Mouse (Mus musculus): ENCODE measurements around the gene Nipa1. TPM values are rescaled to one million over a fixed set of nuclear protein-coding genes. Genes with fewer than 3 reads are reported as not detected.

Gene Nipa1
- polyA plus RNA-seq (2014; fragmentation: Nextera tagmentation; extraction: Ambion mirVana) = 7.3 and 9.6 TPM in 2 replicates

DNA sequence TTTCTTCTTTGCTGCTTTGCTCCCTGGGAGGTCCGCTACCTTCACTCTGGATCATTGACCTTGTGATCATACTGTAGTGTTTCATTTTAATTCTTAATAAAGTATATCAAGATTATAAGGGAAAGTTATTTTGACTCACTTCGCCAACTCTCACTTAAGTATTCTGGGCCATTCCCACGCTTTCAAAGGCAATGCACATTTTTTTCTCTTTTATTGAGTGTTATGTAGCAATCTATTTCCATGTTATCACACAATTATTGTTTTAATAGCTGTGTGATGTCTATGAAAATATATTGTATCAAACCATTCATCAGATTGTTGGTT is at the start of gene Nipa1:
TSS of gene Nipa1 (minus strand) at position 25 of the 324 bp plus-strand sequence.
- no peaks in the 10 kb centered on the region for H3K36me3 ChIP-seq (ENCODE audit: control insufficient read depth, insufficient read depth, low read length)
- WGBS = 39% methylated on average over 3 of the region's 3 CpGs
- no peaks in the 10 kb centered on the region for H3K9me3 ChIP-seq (ENCODE audit: control insufficient read depth, low read length)
- DNase-seq (ENCODE audit: low spot score) = no peak
- no peak within 1 kb of the TSS for H3K27ac ChIP-seq (ENCODE audit: low read depth, low read length)
- H3K4me1 ChIP-seq (replicated peaks; ENCODE audit: control insufficient read depth, insufficient read depth, low read length) = no peaks in the 10 kb centered on the region
- ATAC-seq (replicated peaks; ENCODE audit: low FRiP score) = no peak
- H3K4me2 ChIP-seq (ENCODE audit: low read depth, low read length, severe bottlenecking) = peak within 1 kb of the TSS; percentile 70
- peak within 1 kb of the TSS; percentile 70 for H3K4me3 ChIP-seq (ENCODE audit: low read depth, low read length)
- no peaks in the 10 kb centered on the region for H3K27me3 ChIP-seq (ENCODE audit: control insufficient read depth, insufficient read depth, low read length)
- H3K9ac ChIP-seq (ENCODE audit: low read length) = peak within 1 kb of the TSS; percentile 81

DNA sequence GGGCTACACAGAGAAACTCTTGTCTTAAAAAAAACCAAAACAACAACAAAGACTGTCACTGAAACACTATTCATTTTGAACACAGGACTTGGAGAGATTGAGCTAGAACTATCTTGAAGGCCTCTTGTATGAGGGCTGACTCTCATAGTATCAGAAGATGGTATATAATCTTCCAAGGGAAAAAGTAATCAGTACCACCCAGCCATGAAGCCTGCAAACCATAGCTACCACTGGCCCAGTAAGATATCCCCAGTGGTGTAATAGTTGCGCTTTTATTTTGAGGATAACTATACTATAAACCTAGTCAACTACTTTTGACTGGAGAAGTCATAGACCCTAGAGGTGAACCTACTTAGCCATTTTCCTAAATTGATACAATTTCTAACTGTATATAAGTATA is 46.9 kb upstream of the Nipa1 start:
- DNase-seq (ENCODE audit: low spot score) (no peak), ATAC-seq (replicated peaks; ENCODE audit: low FRiP score) (no peak)
- Histone ChIP-seq H3K9ac (ENCODE audit: low read length) (no peak overlapping the region), H3K36me3 (ENCODE audit: control insufficient read depth, insufficient read depth, low read length) (no peaks in the 10 kb centered on the region), H3K27ac (ENCODE audit: low read depth, low read length) (no peak overlapping the region), H3K4me2 (ENCODE audit: low read depth, low read length, severe bottlenecking) (no peak overlapping the region), H3K9me3 (ENCODE audit: control insufficient read depth, low read length) (no peaks in the 10 kb centered on the region), H3K4me1 (replicated peaks; ENCODE audit: control insufficient read depth, insufficient read depth, low read length) (no peaks in the 10 kb centered on the region), H3K4me3 (ENCODE audit: low read depth, low read length) (no peak overlapping the region), H3K27me3 (ENCODE audit: control insufficient read depth, insufficient read depth, low read length) (no peaks in the 10 kb centered on the region)
- WGBS = 98% methylated on average over 1 of the region's 1 CpGs

DNA sequence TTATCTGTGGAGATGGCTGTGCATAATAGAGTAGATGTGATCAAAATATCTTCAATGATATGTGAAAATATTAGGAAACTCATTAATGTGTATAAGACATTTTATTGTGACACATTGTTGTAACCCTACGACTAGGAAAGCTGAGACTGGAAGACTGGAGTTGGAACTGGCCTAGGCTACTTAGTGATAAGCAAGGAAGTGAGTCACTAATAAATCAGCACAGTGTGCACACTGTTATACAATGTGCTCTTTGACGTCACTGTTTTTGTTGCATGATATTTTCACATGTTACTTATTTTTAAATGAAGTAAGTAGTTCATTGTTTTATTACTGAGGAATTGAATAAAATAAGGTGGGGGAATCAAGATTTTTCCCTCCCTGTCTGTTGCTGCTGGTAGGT is 46.4 kb upstream of the Nipa1 start:
- H3K36me3 ChIP-seq (ENCODE audit: control insufficient read depth, insufficient read depth, low read length) = no peaks in the 10 kb centered on the region
- H3K27ac ChIP-seq (ENCODE audit: low read depth, low read length) = no peak overlapping the region
- no peaks in the 10 kb centered on the region for H3K9me3 ChIP-seq (ENCODE audit: control insufficient read depth, low read length)
- ATAC-seq (replicated peaks; ENCODE audit: low FRiP score) (no peak), DNase-seq (ENCODE audit: low spot score) (no peak)
- no peaks in the 10 kb centered on the region for H3K27me3 ChIP-seq (ENCODE audit: control insufficient read depth, insufficient read depth, low read length)
- no peaks in the 10 kb centered on the region for H3K4me1 ChIP-seq (replicated peaks; ENCODE audit: control insufficient read depth, insufficient read depth, low read length)
- H3K9ac ChIP-seq (ENCODE audit: low read length) = no peak overlapping the region
- no peak overlapping the region for H3K4me2 ChIP-seq (ENCODE audit: low read depth, low read length, severe bottlenecking)
- WGBS = 88% methylated on average over 2 of the region's 2 CpGs
- no peak overlapping the region for H3K4me3 ChIP-seq (ENCODE audit: low read depth, low read length)

DNA sequence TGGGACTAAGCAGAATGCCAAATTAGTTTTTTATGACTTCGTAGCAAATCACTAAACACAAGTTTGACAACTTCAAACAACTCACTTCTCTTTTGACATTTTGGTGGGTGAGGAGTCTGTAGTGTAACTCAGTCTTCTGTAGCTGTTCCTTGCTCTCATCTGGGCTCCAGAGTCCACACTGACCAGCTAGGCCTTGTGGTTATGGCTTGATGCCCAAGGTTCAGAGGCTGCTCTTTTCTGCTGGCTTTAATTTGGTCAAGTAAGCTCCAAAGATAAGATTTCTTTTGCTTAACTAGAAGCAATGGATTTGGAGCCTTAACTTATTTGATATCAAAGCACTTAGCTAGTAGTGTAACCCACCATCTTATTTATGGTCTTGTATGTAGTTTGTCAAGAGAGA is 45.1 kb upstream of the Nipa1 start:
- WGBS = 82% methylated on average over 1 of the region's 1 CpGs
- Histone ChIP-seq H3K27ac (ENCODE audit: low read depth, low read length) (no peak overlapping the region), H3K9ac (ENCODE audit: low read length) (no peak overlapping the region), H3K27me3 (ENCODE audit: control insufficient read depth, insufficient read depth, low read length) (no peaks in the 10 kb centered on the region), H3K9me3 (ENCODE audit: control insufficient read depth, low read length) (no peaks in the 10 kb centered on the region), H3K4me2 (ENCODE audit: low read depth, low read length, severe bottlenecking) (no peak overlapping the region), H3K4me1 (replicated peaks; ENCODE audit: control insufficient read depth, insufficient read depth, low read length) (no peaks in the 10 kb centered on the region), H3K36me3 (ENCODE audit: control insufficient read depth, insufficient read depth, low read length) (no peaks in the 10 kb centered on the region), H3K4me3 (ENCODE audit: low read depth, low read length) (no peak overlapping the region)
- ATAC-seq (replicated peaks; ENCODE audit: low FRiP score) (no peak), DNase-seq (ENCODE audit: low spot score) (no peak)

DNA sequence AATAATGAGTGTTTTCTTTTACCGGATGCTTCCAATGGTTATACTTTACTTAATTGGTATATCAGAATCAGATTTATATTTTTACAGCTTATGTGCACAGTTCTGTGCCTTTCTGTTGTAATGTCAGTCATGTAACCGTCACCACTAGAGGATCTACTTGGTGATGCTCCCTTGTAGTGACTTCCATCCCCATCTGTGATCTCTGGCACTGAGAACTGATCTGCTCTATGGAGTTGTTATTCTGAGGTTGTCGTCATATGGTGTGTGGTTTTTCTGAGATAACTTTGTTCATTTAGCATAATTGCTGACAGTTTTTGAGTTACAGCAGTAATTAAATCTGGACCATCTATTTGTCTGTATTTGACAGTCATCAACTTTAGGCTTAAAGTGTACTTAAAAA is 35.6 kb upstream of the Nipa1 start:
- 90% methylated on average over 3 of the region's 3 CpGs for WGBS
- Histone ChIP-seq H3K27ac (ENCODE audit: low read depth, low read length) (no peak overlapping the region), H3K4me3 (ENCODE audit: low read depth, low read length) (no peak overlapping the region), H3K9ac (ENCODE audit: low read length) (no peak overlapping the region), H3K36me3 (ENCODE audit: control insufficient read depth, insufficient read depth, low read length) (no peaks in the 10 kb centered on the region; the same call in 1 of the 2 replicates), H3K9me3 (ENCODE audit: control insufficient read depth, low read length) (no peaks in the 10 kb centered on the region), H3K27me3 (ENCODE audit: control insufficient read depth, insufficient read depth, low read length) (no peaks in the 10 kb centered on the region), H3K4me2 (ENCODE audit: low read depth, low read length, severe bottlenecking) (no peak overlapping the region), H3K4me1 (replicated peaks; ENCODE audit: control insufficient read depth, insufficient read depth, low read length) (no peaks in the 10 kb centered on the region; the same call in 1 of the 2 replicates)
- ATAC-seq (replicated peaks; ENCODE audit: low FRiP score) (no peak), DNase-seq (ENCODE audit: low spot score) (no peak)

DNA sequence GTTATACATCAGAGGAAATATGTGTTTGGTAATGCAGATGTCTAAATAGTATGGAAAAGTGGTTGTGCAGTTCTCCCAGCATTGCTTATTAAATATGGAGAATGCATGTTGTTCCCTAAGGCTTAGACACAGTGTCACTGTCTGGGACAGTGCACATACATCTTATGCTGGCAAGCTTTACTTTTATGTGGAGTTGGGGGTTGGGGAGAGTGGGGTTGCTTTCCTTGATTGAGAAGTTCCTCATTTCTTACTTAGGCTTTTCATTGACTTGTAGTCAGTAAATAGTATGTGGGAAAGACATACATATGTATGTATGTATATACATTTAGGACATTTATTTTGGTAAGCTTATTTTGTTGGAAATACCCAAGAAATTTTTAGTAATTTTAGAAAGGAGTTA is 33.2 kb upstream of the Nipa1 start:
- Histone ChIP-seq H3K36me3 (ENCODE audit: control insufficient read depth, insufficient read depth, low read length) (no peaks in the 10 kb centered on the region; the same call in 1 of the 2 replicates), H3K27me3 (ENCODE audit: control insufficient read depth, insufficient read depth, low read length) (no peaks in the 10 kb centered on the region), H3K27ac (ENCODE audit: low read depth, low read length) (no peak overlapping the region), H3K4me1 (replicated peaks; ENCODE audit: control insufficient read depth, insufficient read depth, low read length) (no peaks in the 10 kb centered on the region; the same call in 1 of the 2 replicates), H3K4me3 (ENCODE audit: low read depth, low read length) (no peak overlapping the region), H3K9ac (ENCODE audit: low read length) (no peak overlapping the region), H3K4me2 (ENCODE audit: low read depth, low read length, severe bottlenecking) (no peak overlapping the region), H3K9me3 (ENCODE audit: control insufficient read depth, low read length) (no peaks in the 10 kb centered on the region)
- DNase-seq (ENCODE audit: low spot score) (no peak), ATAC-seq (replicated peaks; ENCODE audit: low FRiP score) (no peak)

DNA sequence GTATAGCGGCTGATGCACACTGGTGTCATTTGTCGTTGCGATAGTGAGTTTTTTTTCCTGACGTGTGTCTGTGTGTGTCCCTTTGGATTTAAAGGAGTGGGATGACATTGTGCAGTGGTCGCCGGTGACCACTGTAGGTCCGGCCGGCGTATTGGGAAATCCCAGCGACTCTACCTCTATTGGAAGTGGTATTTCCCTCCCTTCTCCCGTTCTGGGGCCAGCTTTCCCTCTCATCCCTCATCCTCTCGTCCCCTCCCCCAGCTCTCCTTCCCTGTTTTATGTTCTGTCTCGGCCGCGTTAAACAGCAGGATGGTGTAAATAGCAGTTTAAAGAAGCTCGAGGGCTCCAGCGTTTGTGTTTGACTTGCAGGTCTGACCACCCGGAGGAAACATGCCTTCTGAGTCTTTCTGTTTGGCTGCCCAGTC is 30.7 kb upstream of the Nipa1 start:
- Histone ChIP-seq H3K4me2 (ENCODE audit: low read depth, low read length, severe bottlenecking) (peak overlapping the region; percentile 70), H3K36me3 (ENCODE audit: control insufficient read depth, insufficient read depth, low read length) (no peaks in the 10 kb centered on the region), H3K4me3 (ENCODE audit: low read depth, low read length) (peak overlapping the region; percentile 75), H3K9me3 (ENCODE audit: control insufficient read depth, low read length) (no peaks in the 10 kb centered on the region), H3K27ac (ENCODE audit: low read depth, low read length) (peak overlapping the region; percentile 80), H3K4me1 (replicated peaks; ENCODE audit: control insufficient read depth, insufficient read depth, low read length) (no peaks in the 10 kb centered on the region; the same call in 1 of the 2 replicates), H3K27me3 (ENCODE audit: control insufficient read depth, insufficient read depth, low read length) (no peaks in the 10 kb centered on the region), H3K9ac (ENCODE audit: low read length) (peak overlapping the region; percentile 82)
- DNase-seq (ENCODE audit: low spot score) (no peak), ATAC-seq (replicated peaks; ENCODE audit: low FRiP score) (peak; percentile 44)
- under 1% methylated on average over 18 of the region's 18 CpGs for WGBS

DNA sequence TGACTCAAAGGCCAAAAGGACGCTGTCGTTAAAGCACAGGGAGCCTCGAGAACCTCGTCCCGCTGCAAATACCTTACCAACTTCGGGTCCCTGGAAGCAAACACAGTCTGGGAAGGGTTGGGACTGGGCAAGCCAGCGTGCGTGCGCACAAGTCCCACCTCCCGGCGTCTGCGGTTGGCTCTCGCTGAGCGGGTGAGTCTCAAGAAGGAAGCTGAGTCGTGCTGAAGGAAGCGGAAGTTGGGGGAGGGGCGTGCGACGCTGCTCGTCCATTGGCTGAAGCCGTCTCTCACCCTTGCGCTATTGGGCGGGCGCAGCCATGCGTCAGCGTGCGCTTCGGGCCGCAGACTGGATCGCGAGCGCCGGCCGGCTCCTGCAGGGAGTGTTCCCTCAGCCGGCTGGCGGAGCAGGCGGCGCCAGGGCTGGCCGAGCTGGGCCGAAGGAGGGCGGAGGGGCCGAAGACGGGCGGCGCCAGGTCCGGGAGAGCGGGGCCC is 30.1 kb upstream of the Nipa1 start, which contains the start of gene Herc2:
TSS of gene Herc2 (plus strand) at position 366 of the 491 bp plus-strand sequence.
- peak within 1 kb of the TSS; percentile 82 for H3K9ac ChIP-seq (ENCODE audit: low read length)
- H3K27ac ChIP-seq (ENCODE audit: low read depth, low read length) = peak within 1 kb of the TSS; percentile 80
- H3K4me1 ChIP-seq (replicated peaks; ENCODE audit: control insufficient read depth, insufficient read depth, low read length) = no peaks in the 10 kb centered on the region; the same call in 1 of the 2 replicates
- H3K4me3 ChIP-seq (ENCODE audit: low read depth, low read length) = peak within 1 kb of the TSS; percentile 75
- H3K27me3 ChIP-seq (ENCODE audit: control insufficient read depth, insufficient read depth, low read length) = no peaks in the 10 kb centered on the region
- WGBS = under 1% methylated on average over 47 of the region's 47 CpGs
- ATAC-seq (replicated peaks; ENCODE audit: low FRiP score) (peak; percentile 100), DNase-seq (ENCODE audit: low spot score) (peak; percentile 99)
- H3K36me3 ChIP-seq (ENCODE audit: control insufficient read depth, insufficient read depth, low read length) = no peaks in the 10 kb centered on the region
- peak within 1 kb of the TSS; percentile 70 for H3K4me2 ChIP-seq (ENCODE audit: low read depth, low read length, severe bottlenecking)
- no peaks in the 10 kb centered on the region for H3K9me3 ChIP-seq (ENCODE audit: control insufficient read depth, low read length)

DNA sequence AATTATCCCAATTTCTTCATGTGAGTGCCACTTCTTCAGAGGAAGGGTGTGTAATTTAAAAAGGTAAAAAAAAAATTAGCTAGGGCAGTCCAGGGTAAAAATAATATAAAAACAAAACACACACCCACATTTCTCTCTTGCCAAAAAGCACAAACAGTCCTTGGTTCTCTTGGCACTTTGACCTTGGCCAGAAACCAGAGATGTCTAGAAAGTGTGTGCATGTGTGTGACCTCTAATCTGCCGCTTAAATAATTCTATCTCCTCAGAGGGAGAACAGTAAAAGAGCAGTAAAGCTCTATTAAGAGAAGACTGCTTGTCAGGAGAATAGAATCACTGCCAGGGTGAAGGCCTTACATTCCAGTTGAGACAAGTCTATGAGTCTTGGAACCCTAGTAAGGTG is 27.4 kb upstream of the Nipa1 start:
- Histone ChIP-seq H3K36me3 (ENCODE audit: control insufficient read depth, insufficient read depth, low read length) (no peaks in the 10 kb centered on the region), H3K9ac (ENCODE audit: low read length) (no peak overlapping the region), H3K27ac (ENCODE audit: low read depth, low read length) (no peak overlapping the region), H3K9me3 (ENCODE audit: control insufficient read depth, low read length) (no peaks in the 10 kb centered on the region), H3K4me2 (ENCODE audit: low read depth, low read length, severe bottlenecking) (no peak overlapping the region), H3K4me3 (ENCODE audit: low read depth, low read length) (no peak overlapping the region), H3K4me1 (replicated peaks; ENCODE audit: control insufficient read depth, insufficient read depth, low read length) (no peaks in the 10 kb centered on the region; the same call in 1 of the 2 replicates), H3K27me3 (ENCODE audit: control insufficient read depth, insufficient read depth, low read length) (no peaks in the 10 kb centered on the region)
- 85% methylated on average over 1 of the region's 1 CpGs for WGBS
- ATAC-seq (replicated peaks; ENCODE audit: low FRiP score) (no peak), DNase-seq (ENCODE audit: low spot score) (no peak)

Data from forebrain, embryonic 11.5 days (tissue).